Mouse (Mus musculus): ENCODE results near the gene Exoc1. TPM values are rescaled to one million over a fixed set of nuclear protein-coding genes. Genes with fewer than 3 reads are reported as not detected.
A peak's percentile ranks its signal among the peaks of the same experiment; 100 is the strongest.

Gene Exoc1
- polyA plus RNA-seq, 1 experiment from 2014 or later = 44.4 TPM

GRCm38 (mm10) chr5:76550426-76550825 is 21.3 kb downstream of the Exoc1 start:
- DNase-seq (ENCODE audit: low spot score) = no peak
- Histone ChIP-seq H3K36me3 (peaks cover 56% of the 10 kb centered on the region), H3K27me3 (ENCODE audit: low read depth, poor library complexity, severe bottlenecking) (no peaks in the 10 kb centered on the region), H3K4me3 (no peak overlapping the region), H3K27ac (no peak overlapping the region), H3K9me3 (replicated peaks) (no peaks in the 10 kb centered on the region), H3K4me1 (no peaks in the 10 kb centered on the region)
- WGBS = 93% methylated on average over 8 of the region's 8 CpGs

- Histone ChIP-seq H3K27me3 (ENCODE audit: low read depth, poor library complexity, severe bottlenecking) (no peaks in the 10 kb centered on the region), H3K9me3 (replicated peaks) (no peaks in the 10 kb centered on the region), H3K4me3 (no peak overlapping the region), H3K27ac (no peak overlapping the region), H3K4me1 (no peaks in the 10 kb centered on the region), H3K36me3 (peaks cover 91% of the 10 kb centered on the region)
- WGBS = 36% methylated on average over 3 of the region's 3 CpGs
- peak; percentile 71 for DNase-seq (ENCODE audit: low spot score)
These were observed 36.2 kb downstream of the Exoc1 start for GRCm38 (mm10) chr5:76565321-76565720.

GRCm38 (mm10) chr5:76574251-76574650 is 45.1 kb downstream of the Exoc1 start:
- Histone ChIP-seq H3K27ac (no peak overlapping the region), H3K4me1 (peaks cover 8% of the 10 kb centered on the region; the same call in 1 of the 2 replicates), H3K36me3 (peaks cover 30% of the 10 kb centered on the region), H3K9me3 (replicated peaks) (no peaks in the 10 kb centered on the region), H3K4me3 (no peak overlapping the region), H3K27me3 (ENCODE audit: low read depth, poor library complexity, severe bottlenecking) (no peaks in the 10 kb centered on the region)
- WGBS = 72% methylated on average over 7 of the region's 7 CpGs
- DNase-seq (ENCODE audit: low spot score) = no peak

GRCm38 (mm10) chr5:76577026-76577425 is 47.9 kb downstream of the Exoc1 start:
- Histone ChIP-seq H3K4me3 (no peak overlapping the region), H3K27me3 (ENCODE audit: low read depth, poor library complexity, severe bottlenecking) (no peaks in the 10 kb centered on the region), H3K9me3 (replicated peaks) (no peaks in the 10 kb centered on the region), H3K4me1 (peaks cover 8% of the 10 kb centered on the region; the same call in 1 of the 2 replicates), H3K36me3 (0 out of 2 replicates have a peak, but pooled peaks cover 3% of the 10 kb centered on the region), H3K27ac (no peak overlapping the region)
- DNase-seq (ENCODE audit: low spot score) = no peak
- 44% methylated on average over 3 of the region's 3 CpGs for WGBS

- 83% methylated on average over 2 of the region's 2 CpGs for WGBS
- Histone ChIP-seq H3K4me3 (no peak overlapping the region), H3K4me1 (peaks cover 9% of the 10 kb centered on the region; the same call in 1 of the 2 replicates), H3K27me3 (ENCODE audit: low read depth, poor library complexity, severe bottlenecking) (no peaks in the 10 kb centered on the region), H3K27ac (no peak overlapping the region), H3K36me3 (no peaks in the 10 kb centered on the region), H3K9me3 (replicated peaks) (no peaks in the 10 kb centered on the region)
- no peak for DNase-seq (ENCODE audit: low spot score)
These were observed 56.3 kb downstream of the Exoc1 start for GRCm38 (mm10) chr5:76585378-76585777.

- Histone ChIP-seq H3K27me3 (ENCODE audit: low read depth, poor library complexity, severe bottlenecking) (no peaks in the 10 kb centered on the region), H3K36me3 (peaks cover 22% of the 10 kb centered on the region), H3K27ac (peak within 1 kb of the TSS; percentile 96), H3K9me3 (replicated peaks) (no peaks in the 10 kb centered on the region), H3K4me1 (peaks cover 9% of the 10 kb centered on the region; the same call in 1 of the 2 replicates), H3K4me3 (peak within 1 kb of the TSS; percentile 76)
- under 1% methylated on average over 92 of the region's 92 CpGs for WGBS
- peak; percentile 95 for DNase-seq (ENCODE audit: low spot score)
These were observed 59.6 kb downstream of the Exoc1 start, which contains the start of gene Cep135 for GRCm38 (mm10) chr5:76588551-76589283. Cep135 (plus strand) TSS chr5:76588698.

GRCm38 (mm10) chr5:76589311-76589710 is 60.2 kb downstream of the Exoc1 start:
- Histone ChIP-seq H3K9me3 (replicated peaks) (no peaks in the 10 kb centered on the region), H3K27me3 (ENCODE audit: low read depth, poor library complexity, severe bottlenecking) (no peaks in the 10 kb centered on the region), H3K36me3 (peaks cover 28% of the 10 kb centered on the region), H3K27ac (peak overlapping the region; percentile 96), H3K4me3 (peak overlapping the region; percentile 76), H3K4me1 (peaks cover 9% of the 10 kb centered on the region; the same call in 1 of the 2 replicates)
- 12% methylated on average over 7 of the region's 7 CpGs for WGBS
- no peak for DNase-seq (ENCODE audit: low spot score)

GRCm38 (mm10) chr5:76590009-76590408 is 60.9 kb downstream of the Exoc1 start:
- no peak for DNase-seq (ENCODE audit: low spot score)

GRCm38 (mm10) chr5:76591885-76592284 is 62.8 kb downstream of the Exoc1 start:
- no peaks in the 10 kb centered on the region for H3K27me3 ChIP-seq (ENCODE audit: low read depth, poor library complexity, severe bottlenecking)
- H3K4me3 ChIP-seq = no peak overlapping the region
- no peak overlapping the region for H3K27ac ChIP-seq
- H3K36me3 ChIP-seq = peaks cover 54% of the 10 kb centered on the region
- no peaks in the 10 kb centered on the region for H3K9me3 ChIP-seq (replicated peaks)
- 62% methylated on average over 9 of the region's 9 CpGs for WGBS
- DNase-seq (ENCODE audit: low spot score) = no peak
- H3K4me1 ChIP-seq = peaks cover 9% of the 10 kb centered on the region; the same call in 1 of the 2 replicates

More at GRCm38 (mm10) chr5:76590009-76590408, 60.9 kb downstream of the Exoc1 start:
- WGBS = 90% methylated on average over 2 of the region's 2 CpGs
- H3K9me3 ChIP-seq (replicated peaks) = no peaks in the 10 kb centered on the region
- peaks cover 35% of the 10 kb centered on the region for H3K36me3 ChIP-seq
- H3K4me1 ChIP-seq = peaks cover 9% of the 10 kb centered on the region; the same call in 1 of the 2 replicates
- H3K4me3 ChIP-seq = no peak overlapping the region; the same call in 1 of the 2 replicates
- no peak overlapping the region for H3K27ac ChIP-seq
- no peaks in the 10 kb centered on the region for H3K27me3 ChIP-seq (ENCODE audit: low read depth, poor library complexity, severe bottlenecking)

GRCm38 (mm10) chr5:76609702-76610370 is 80.7 kb downstream of the Exoc1 start:
- no peak overlapping the region for H3K4me3 ChIP-seq
- no peak for DNase-seq (ENCODE audit: low spot score)
- WGBS = 96% methylated on average over 8 of the region's 8 CpGs
- H3K9me3 ChIP-seq (replicated peaks) = no peaks in the 10 kb centered on the region
- no peaks in the 10 kb centered on the region for H3K4me1 ChIP-seq
- H3K36me3 ChIP-seq = peaks cover 95% of the 10 kb centered on the region
- H3K27me3 ChIP-seq (ENCODE audit: low read depth, poor library complexity, severe bottlenecking) = no peaks in the 10 kb centered on the region
- no peak overlapping the region for H3K27ac ChIP-seq

- no peak overlapping the region; the same call in 1 of the 2 replicates for H3K27ac ChIP-seq
- WGBS = 87% methylated on average over 6 of the region's 6 CpGs
- no peaks in the 10 kb centered on the region for H3K4me1 ChIP-seq
- H3K36me3 ChIP-seq = peaks cover 93% of the 10 kb centered on the region
- DNase-seq (ENCODE audit: low spot score) = no peak
- no peaks in the 10 kb centered on the region for H3K9me3 ChIP-seq (replicated peaks)
- no peaks in the 10 kb centered on the region for H3K27me3 ChIP-seq (ENCODE audit: low read depth, poor library complexity, severe bottlenecking)
- H3K4me3 ChIP-seq = no peak overlapping the region
These were observed 83.9 kb downstream of the Exoc1 start for GRCm38 (mm10) chr5:76612867-76613499.

- Histone ChIP-seq H3K4me3 (no peak overlapping the region), H3K27ac (no peak overlapping the region), H3K9me3 (replicated peaks) (no peaks in the 10 kb centered on the region), H3K27me3 (ENCODE audit: low read depth, poor library complexity, severe bottlenecking) (no peaks in the 10 kb centered on the region), H3K36me3 (peaks cover 94% of the 10 kb centered on the region), H3K4me1 (no peaks in the 10 kb centered on the region)
- no peak for DNase-seq (ENCODE audit: low spot score)
- 95% methylated on average over 8 of the region's 8 CpGs for whole genome bisulfite sequencing
These were observed 86.2 kb downstream of the Exoc1 start for GRCm38 (mm10) chr5:76615276-76615675.

Data from limb, embryonic 10.5 days (tissue).